Mouse (Mus musculus): ENCODE measurements around the gene BC028528.

GRCm38 (mm10) chr3:95850611-95851010 is 41.2 kb downstream of the BC028528 start:
- TF ChIP-seq CTCF (IDR thresholded peaks at IDR 0.05) (no peak), POLR2A (IDR thresholded peaks at IDR 0.05; ENCODE audit: insufficient read depth, low read depth, low read length) (no peak), EP300 (IDR thresholded peaks at IDR 0.05; ENCODE audit: insufficient read depth, low read depth, low read length) (no peak)
